Mouse (Mus musculus) heart, adult 10 weeks (tissue): Measurements from ENCODE around the gene Fndc9. TPM values are rescaled to one million over a fixed set of nuclear protein-coding genes. Genes with fewer than 3 reads are reported as not detected.

Source experiments
- polyA plus RNA-seq: library from polyadenylated mRNA; stranded (reverse); fragments of 350-450 nt; fragmentation: Illumina TruSeq; extraction: RNeasy Lipid Tissue Mini Kit (QIAGEN cat#74804); gene quantifications from one replicate; pipeline ENCODE4 v1.2.3, GENCODE M21; 2014; ENCODE audit warnings: low read depth, low replicate concordance

Gene Fndc9
- polyA plus RNA-seq = not detected

DNA sequence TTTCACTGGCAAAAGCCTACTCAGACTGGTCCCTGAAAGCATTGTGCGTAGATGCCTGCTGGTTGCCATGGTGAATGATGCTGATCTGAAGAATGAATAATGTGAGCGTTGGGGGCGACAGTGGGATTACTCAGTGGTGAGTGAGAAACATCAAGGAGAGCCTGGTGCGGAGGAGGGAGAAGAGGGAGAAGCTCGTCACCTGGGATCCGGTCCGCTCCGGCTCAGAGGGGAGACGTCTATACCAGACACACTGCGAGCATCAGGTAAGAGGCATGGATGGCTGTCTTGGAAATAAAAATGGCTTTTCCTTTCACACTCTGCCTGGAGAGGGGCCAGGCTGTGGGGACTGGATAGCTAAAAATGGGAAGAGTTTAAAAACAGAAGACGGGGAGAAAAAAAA lies at the start of gene Fndc9:
Gene Fndc9 (plus strand): TSS at position 198 of the 400 bp plus-strand sequence.

Other genes with a start within 250 kb of the Fndc9 start
- not detected for gene Gm12166, start 183.2 kb upstream of the Fndc9 start, polyA plus RNA-seq
- 22.2 TPM for gene Adam19, start 179.5 kb upstream of the Fndc9 start, polyA plus RNA-seq
- gene Nipal4, start 69.0 kb upstream of the Fndc9 start, polyA plus RNA-seq = not detected
- gene Cyfip2, start 77.3 kb downstream of the Fndc9 start, polyA plus RNA-seq = 76.0 TPM
- 0.10 TPM for gene Itk, start 154.0 kb downstream of the Fndc9 start, polyA plus RNA-seq
- gene Fam71b, start 161.0 kb downstream of the Fndc9 start, polyA plus RNA-seq = not detected
- 27.4 TPM for gene Med7, start 201.4 kb downstream of the Fndc9 start, polyA plus RNA-seq
- not detected for gene Havcr2, start 219.4 kb downstream of the Fndc9 start, polyA plus RNA-seq